In the genomic region with DNA sequence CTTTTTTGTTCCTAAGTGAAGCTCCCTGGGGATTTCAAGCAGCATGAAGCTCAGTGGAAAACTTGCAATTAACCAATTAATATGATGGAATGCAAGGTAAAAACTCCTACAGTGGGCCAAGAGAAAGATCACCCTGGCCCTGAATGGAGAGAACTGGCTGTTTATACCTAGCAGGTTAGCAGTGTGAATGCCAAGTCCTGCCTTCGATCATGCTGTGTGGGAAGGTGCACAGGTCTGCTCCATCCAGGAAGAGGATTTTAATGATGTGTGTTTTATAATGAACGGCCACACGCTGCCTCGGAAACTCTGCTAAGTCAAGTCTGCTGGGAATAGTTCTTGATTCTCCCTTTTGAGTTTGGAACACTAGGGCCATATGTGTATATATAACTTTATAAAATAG, we compare ENCODE assay signal across 15 mouse cellular contexts.
"Had no signal": no experiment of that assay in that cellular context is flagged by ENCODE, and none has a peak within 500 bp of the region (broad histone marks: within the 10 kb centered on the region; RNA-seq: fewer than 3 reads in every experiment).

No protein-coding gene starts in this region.

- DNase-seq: kidney, postnatal 25 days; layer of hippocampus, postnatal 36 days; lung, embryonic 14.5 days; lung, postnatal 10 days; lung, postnatal 4 days; midbrain, embryonic 14.5 days; right cerebral cortex, adult 18-20 months; right cerebral cortex, postnatal 25 days; thymus, postnatal 4 days had no signal

- H3K27me3 ChIP-seq: limb, embryonic 15.5 days; liver, embryonic 12.5 days; neural tube, embryonic 15.5 days had no signal

- H3K4me2 ChIP-seq: limb, embryonic 15.5 days; liver, embryonic 12.5 days; lung, embryonic 14.5 days; neural tube, embryonic 15.5 days had no signal

- ATAC-seq: liver, embryonic 12.5 days had no signal

- H3K27ac ChIP-seq: limb, embryonic 15.5 days; liver, embryonic 12.5 days; midbrain, embryonic 10.5 days; neural tube, embryonic 15.5 days; stomach, postnatal 0 days had no signal

- H3K9ac ChIP-seq: limb, embryonic 15.5 days; liver, embryonic 12.5 days; lung, embryonic 14.5 days; neural tube, embryonic 15.5 days had no signal

- H3K9me3 ChIP-seq: limb, embryonic 15.5 days; liver, embryonic 12.5 days; midbrain, embryonic 10.5 days; neural tube, embryonic 15.5 days had no signal

- H3K4me1 ChIP-seq: limb, embryonic 15.5 days; liver, embryonic 12.5 days; midbrain, embryonic 10.5 days; neural tube, embryonic 15.5 days had no signal

- H3K36me3 ChIP-seq: limb, embryonic 15.5 days; liver, embryonic 12.5 days; midbrain, embryonic 10.5 days; neural tube, embryonic 15.5 days had no signal

- H3K4me3 ChIP-seq: limb, embryonic 15.5 days; liver, embryonic 12.5 days; midbrain, embryonic 10.5 days; myocyte; neural tube, embryonic 15.5 days had no signal
